Mouse (Mus musculus) urinary bladder, postnatal 4 days (tissue): ENCODE results near the gene Obp1b.
"Not testable (repeated sequence)": the region's sequence is repeated elsewhere in the genome, so short reads cannot be mapped to it uniquely, and the experiment has no call there.

Source experiments
- DNase-seq, 2 experiments: peaks; one replicate each; pipeline ENCODE4 v3.0.0; 2021 to 2022; ENCODE audit warnings: low spot score in 2 of 2

Obp1b gene

DNA sequence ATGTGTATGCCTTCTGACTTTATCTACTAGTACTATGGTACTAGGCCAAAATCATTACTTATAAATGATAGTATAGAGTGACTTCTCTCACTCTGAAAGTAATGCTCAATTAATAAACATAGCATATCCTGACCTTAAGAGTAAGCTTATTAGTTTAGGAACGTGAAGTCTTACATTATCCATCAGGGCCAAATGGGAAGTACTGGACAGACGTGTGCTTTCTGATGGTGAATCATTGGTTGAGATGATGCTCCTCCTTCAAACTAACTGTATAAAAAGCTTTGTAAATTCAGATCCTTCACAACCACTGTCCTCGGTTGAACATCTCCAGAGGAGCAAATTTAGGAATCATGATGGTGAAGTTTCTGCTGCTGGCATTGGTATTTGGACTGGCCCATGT, at the start of gene Obp1b:
Gene Obp1b (plus strand): TSS at position 301 of the 400 bp plus-strand sequence.
- DNase-seq = not testable (repeated sequence)

DNA sequence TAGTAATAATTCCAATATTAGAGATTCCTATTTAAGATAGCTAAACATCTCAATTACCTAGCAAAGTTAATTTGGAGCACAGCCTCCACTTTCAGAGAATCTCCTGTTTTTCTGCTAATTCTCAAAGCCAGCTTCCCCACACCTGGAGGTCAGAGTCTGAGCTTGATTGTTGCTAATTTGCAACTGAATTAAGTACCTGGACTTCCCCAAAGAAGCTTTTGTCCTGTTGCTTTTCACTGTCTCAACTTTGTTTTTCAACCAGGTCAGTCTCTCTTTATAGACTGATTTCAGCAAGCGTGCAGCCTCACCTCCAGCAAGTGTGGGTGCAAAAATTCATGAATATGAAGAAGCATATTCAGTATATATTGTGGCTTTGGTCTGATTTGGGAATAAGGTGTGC, 15.6 kb downstream of the Obp1b start:
- not testable (repeated sequence) for DNase-seq

DNA sequence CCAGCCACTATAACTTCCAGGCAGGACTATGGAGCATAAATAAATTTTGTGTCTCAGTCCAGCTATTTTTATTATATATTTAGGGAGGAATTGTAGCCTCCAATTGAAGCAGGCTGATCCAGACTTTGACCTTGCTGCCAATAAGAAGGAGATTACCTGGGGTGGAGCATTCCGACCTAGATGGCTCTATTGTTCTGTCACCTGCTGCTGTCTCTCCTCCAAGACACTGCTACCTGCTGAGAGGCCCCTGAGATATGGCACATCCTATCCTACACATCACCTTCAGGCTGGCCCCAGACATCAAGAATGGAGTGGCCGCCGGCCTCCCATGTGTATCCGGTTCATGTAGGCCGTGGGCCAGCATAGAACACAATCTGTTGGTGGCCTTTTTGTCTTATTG, 16.3 kb downstream of the Obp1b start:
- DNase-seq = no peak
